Mouse (Mus musculus) kidney, postnatal 0 days (tissue): ENCODE measurements around the gene Agbl4. TPM values are rescaled to one million over a fixed set of nuclear protein-coding genes. Genes with fewer than 3 reads are reported as not detected.
A peak's percentile ranks its signal among the peaks of the same experiment; 100 is the strongest.

Source experiments
- ATAC-seq: fragments of 200-750 bp; cut with Nextera tagmentation; replicated peaks from 2 replicates; pipeline ENCODE4 v1.8.0; 2017; ENCODE audit warnings: low read depth, moderate number of reproducible peaks, moderate TSS enrichment, moderate library complexity; ENCODE audit not compliant: low FRiP score
- DNase-seq: peaks from one replicate; pipeline ENCODE4 v3.0.0-alpha.2; 2016; ENCODE audit warnings: low spot score
- H3K27ac ChIP-seq: fragments of 300-500 bp; sonication (generic); 2 replicates; pipeline ENCODE4 v1.5.1; 2014; ENCODE audit warnings: mild to moderate bottlenecking
- H3K27me3 ChIP-seq: fragments of 300-500 bp; sonication (generic); 2 replicates; pipeline ENCODE4 v1.6.1; 2014; ENCODE audit warnings: low read length, mixed read lengths; ENCODE audit not compliant: insufficient read depth
- H3K36me3 ChIP-seq: fragments of 300-500 bp; sonication (generic); 2 replicates; pipeline ENCODE4 v1.6.1; 2014; ENCODE audit warnings: low read length, mixed read lengths; ENCODE audit not compliant: insufficient read depth
- H3K4me1 ChIP-seq: fragments of 300-500 bp; sonication (generic); replicated peaks from 2 replicates; pipeline ENCODE4 v1.6.1; 2014; ENCODE audit warnings: antibody characterized with exemption, low read length, mixed read lengths; ENCODE audit not compliant: insufficient read depth
- H3K4me2 ChIP-seq: fragments of 300-500 bp; sonication (generic); 2 replicates; pipeline ENCODE4 v1.6.1; 2014; ENCODE audit warnings: mild to moderate bottlenecking, low read length, moderate library complexity, mixed read lengths
- H3K4me3 ChIP-seq: fragments of 300-500 bp; sonication (generic); replicated peaks from 2 replicates; pipeline ENCODE4 v1.5.1; 2014; ENCODE audit warnings: low read depth, low read length
- H3K9ac ChIP-seq: fragments of 300-500 bp; sonication (generic); 2 replicates; pipeline ENCODE4 v1.6.1; 2014; ENCODE audit warnings: low read depth, low read length
- H3K9me3 ChIP-seq: fragments of 300-500 bp; sonication (generic); replicated peaks from 2 replicates; pipeline ENCODE4 v1.6.1; 2016; ENCODE audit warnings: low read length, inconsistent platforms, mixed read lengths
- CTCF ChIP-seq: IDR thresholded peaks from 2 replicates; pipeline ENCODE4 v1.5.1; 2016; ENCODE audit warnings: antibody characterized with exemption, low read depth, mild to moderate bottlenecking, moderate library complexity
- WGBS: fragments of 180-500 bp; shearing (Covaris S2); extraction: QIAGEN DNeasy Blood & Tissue Kit; methylation state at CpG from one replicate; pipeline ENCODE4 v1.1.7; 2014; 5-methylcytosine and 5-hydroxymethylcytosine counted together
- polyA plus RNA-seq: library from polyadenylated mRNA; unstranded; fragments of >200 nt; fragmentation: Nextera tagmentation; extraction: Ambion mirVana; gene quantifications from 2 replicates; pipeline ENCODE4 v1.2.1, GENCODE M21; 2015

Agbl4 gene
- polyA plus RNA-seq, 1 experiment from 2014 or later: 0.28 TPM

DNA sequence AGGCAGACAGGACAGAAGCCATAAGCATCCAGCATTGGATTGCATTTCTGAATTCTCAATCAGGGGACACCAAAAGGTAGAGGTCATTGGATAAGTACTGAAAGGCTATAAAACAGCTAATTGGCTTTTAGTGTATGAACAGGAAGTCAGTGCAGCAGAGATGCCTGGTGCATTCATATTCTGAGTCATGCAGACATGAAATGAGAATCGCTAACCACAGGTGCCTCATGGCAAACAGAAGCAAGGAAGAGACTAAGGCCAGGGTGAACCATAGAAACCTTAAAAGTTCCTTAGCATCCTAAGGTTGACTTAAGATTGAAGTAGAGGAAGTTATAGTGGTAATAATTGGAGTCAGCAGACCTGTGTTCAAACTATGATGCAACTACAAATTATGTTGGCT is 687.9 kb downstream of the Agbl4 start:
- 89% methylated on average over 1 of the region's 1 CpGs for WGBS
- no peak for TF ChIP-seq CTCF
- Histone ChIP-seq H3K9me3 (no peaks in the 10 kb centered on the region), H3K27ac (no peak overlapping the region), H3K27me3 (no peaks in the 10 kb centered on the region), H3K4me3 (no peak overlapping the region), H3K4me2 (no peak overlapping the region), H3K9ac (no peak overlapping the region), H3K4me1 (no peaks in the 10 kb centered on the region), H3K36me3 (no peaks in the 10 kb centered on the region)
- ATAC-seq: no peak
- no peak for DNase-seq

DNA sequence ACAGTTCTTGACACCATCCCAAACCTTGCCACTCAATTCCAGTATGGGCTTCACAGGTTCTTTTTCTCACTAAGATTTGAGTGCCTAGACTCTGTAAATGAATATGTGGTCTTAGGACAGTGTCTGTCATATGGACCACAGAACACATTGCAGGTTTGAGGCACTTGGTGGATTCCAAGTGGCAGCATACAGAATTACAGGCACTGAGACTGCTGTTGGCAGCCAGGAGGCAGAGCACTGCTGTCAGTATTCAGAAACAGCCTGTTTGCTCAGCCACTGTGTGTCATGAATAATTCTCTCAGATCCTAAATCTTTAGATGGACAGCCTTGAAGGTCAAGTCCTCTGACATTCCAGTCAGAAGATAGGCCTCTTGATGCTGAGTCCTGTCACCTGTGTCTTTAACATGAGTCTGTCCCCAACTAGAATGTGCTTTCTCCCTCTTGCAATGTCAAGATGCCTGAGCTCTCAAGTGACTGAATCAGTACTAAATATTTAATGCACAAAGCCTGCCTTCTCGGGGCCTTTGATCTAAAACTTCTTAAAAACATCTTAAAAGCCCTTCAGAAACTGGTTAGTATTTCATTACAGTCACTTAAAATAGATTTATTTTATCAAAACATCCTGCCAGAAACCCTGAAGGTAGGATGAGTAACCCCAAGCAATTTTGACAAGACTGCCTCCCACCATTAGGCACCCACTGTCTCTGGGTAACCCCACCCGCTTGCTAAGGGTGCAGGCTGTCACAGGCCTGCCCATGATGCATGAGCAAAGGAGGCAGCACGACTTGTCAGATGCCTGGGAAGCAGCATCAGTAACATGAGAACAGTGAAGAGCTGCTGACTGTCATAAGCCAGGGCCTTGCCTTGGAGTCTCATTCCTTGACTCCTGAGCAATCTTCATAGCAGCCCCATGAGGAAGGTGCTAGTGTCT is 739.0 kb downstream of the Agbl4 start:
- Histone ChIP-seq H3K4me2 (no peak overlapping the region), H3K27ac (no peak overlapping the region), H3K9ac (no peak overlapping the region), H3K4me1 (no peaks in the 10 kb centered on the region), H3K4me3 (no peak overlapping the region), H3K36me3 (no peaks in the 10 kb centered on the region), H3K9me3 (no peaks in the 10 kb centered on the region), H3K27me3 (no peaks in the 10 kb centered on the region)
- peak; percentile 55; the same call in 1 of the 2 replicates for TF ChIP-seq CTCF
- ATAC-seq: no peak; the same call in 1 of the 2 replicates
- 22% methylated on average over 3 of the region's 3 CpGs for WGBS
- peak; percentile 45 for DNase-seq

DNA sequence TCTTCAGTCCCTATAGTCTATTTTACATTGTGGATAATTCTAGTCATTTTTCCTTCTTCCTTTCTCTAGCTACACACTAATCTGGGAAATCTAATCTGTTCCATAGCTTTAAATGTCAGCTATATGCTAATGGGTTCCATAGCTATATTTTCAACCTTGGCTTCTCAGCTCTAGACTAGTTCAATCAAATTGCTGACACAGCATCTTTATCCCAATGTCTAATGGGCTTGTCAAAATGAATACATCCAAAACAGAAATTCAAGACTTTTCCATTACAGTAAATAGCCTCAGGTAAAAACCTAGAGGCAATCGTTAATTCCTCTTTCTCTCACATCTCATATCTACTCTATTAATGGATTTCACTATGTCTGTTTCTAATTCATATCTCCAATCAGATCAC is 750.3 kb downstream of the Agbl4 start:
- no peak overlapping the region for H3K4me2 ChIP-seq
- H3K4me3 ChIP-seq: no peak overlapping the region
- H3K27me3 ChIP-seq: no peaks in the 10 kb centered on the region
- ATAC-seq (no peak), DNase-seq (no peak)
- H3K36me3 ChIP-seq: no peaks in the 10 kb centered on the region
- H3K4me1 ChIP-seq: no peaks in the 10 kb centered on the region
- no peak for TF ChIP-seq CTCF
- 92% methylated on average over 1 of the region's 1 CpGs for WGBS
- no peak overlapping the region for H3K9ac ChIP-seq
- H3K27ac ChIP-seq: no peak overlapping the region
- H3K9me3 ChIP-seq: no peaks in the 10 kb centered on the region

DNA sequence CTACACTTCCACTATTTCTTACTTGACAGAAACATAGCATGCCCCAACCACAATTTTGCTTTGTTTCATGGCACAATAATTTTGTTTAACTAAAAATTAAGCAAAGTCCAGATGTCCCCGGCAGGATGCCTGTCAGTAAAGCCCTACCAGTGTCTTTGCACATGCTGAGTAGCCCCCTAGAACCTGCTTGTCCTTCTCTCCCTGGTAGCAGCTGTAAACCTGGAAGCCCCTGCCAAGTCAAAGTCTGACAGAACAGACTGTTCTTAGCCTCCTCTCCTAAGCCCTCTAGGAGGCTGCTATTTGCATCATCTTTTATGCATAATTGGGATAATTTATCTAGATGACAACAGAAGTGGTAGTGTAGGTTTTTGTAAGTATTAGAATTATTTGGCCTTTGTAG is 758.4 kb downstream of the Agbl4 start:
- WGBS: 53% methylated on average over 1 of the region's 1 CpGs
- no peaks in the 10 kb centered on the region for H3K4me1 ChIP-seq
- no peaks in the 10 kb centered on the region for H3K27me3 ChIP-seq
- ATAC-seq (no peak), DNase-seq (no peak)
- TF ChIP-seq CTCF: no peak
- no peaks in the 10 kb centered on the region for H3K36me3 ChIP-seq
- no peak overlapping the region for H3K9ac ChIP-seq
- no peak overlapping the region for H3K4me3 ChIP-seq
- no peak overlapping the region for H3K27ac ChIP-seq
- H3K9me3 ChIP-seq: no peaks in the 10 kb centered on the region
- no peak overlapping the region for H3K4me2 ChIP-seq

DNA sequence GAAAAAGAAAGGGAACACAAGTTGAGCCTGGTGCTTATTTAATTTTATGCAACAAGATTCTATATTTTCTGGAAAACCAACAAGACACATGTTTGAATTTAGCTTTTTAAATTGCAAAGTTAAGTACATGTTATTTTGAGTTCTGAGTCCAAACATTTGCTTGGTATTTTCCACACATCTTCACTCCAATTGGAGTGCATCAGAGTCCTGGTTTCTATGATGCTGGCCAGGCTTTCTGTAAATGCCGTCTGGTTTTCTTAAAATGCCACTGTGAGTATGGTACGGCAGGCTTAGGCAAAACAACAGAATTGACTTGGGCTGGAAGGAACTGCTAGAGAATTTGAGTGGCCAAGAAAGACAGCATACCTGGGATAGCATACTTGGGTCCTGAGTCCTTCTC is 784.0 kb downstream of the Agbl4 start:
- H3K4me2 ChIP-seq: no peak overlapping the region
- no peak for TF ChIP-seq CTCF
- no peaks in the 10 kb centered on the region for H3K27me3 ChIP-seq
- H3K9me3 ChIP-seq: no peaks in the 10 kb centered on the region
- no peak overlapping the region for H3K27ac ChIP-seq
- ATAC-seq (no peak), DNase-seq (no peak)
- no peaks in the 10 kb centered on the region for H3K4me1 ChIP-seq
- no peak overlapping the region for H3K9ac ChIP-seq
- WGBS: 94% methylated on average over 2 of the region's 2 CpGs
- H3K4me3 ChIP-seq: no peak overlapping the region
- no peaks in the 10 kb centered on the region for H3K36me3 ChIP-seq

DNA sequence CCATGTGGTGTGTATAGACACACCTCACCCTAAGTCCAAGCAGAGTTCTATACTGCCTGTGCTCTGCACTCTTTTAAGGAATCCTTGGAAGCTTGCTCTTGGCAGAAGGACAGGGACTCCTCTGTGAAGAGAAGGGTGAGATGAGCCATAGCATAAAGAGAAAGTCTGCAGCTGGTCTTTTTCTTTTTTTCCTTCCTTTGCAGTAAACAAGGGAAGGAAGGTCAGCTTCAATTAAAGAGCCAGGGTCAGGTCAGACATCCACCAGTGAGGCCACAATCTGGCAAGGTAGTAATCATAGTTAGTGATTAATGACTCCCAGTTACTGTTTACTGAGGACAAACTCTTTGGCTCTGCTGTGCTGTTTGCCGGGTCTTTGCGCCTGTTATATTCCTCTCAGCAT is 802.6 kb downstream of the Agbl4 start:
- DNase-seq (peak; percentile 68), ATAC-seq (peak; percentile 80)
- Histone ChIP-seq H3K9me3 (no peaks in the 10 kb centered on the region), H3K9ac (no peak overlapping the region), H3K4me2 (no peak overlapping the region), H3K36me3 (no peaks in the 10 kb centered on the region), H3K27me3 (no peaks in the 10 kb centered on the region), H3K4me3 (no peak overlapping the region), H3K27ac (no peak overlapping the region), H3K4me1 (0 out of 2 replicates have a peak, but pooled peaks cover 5% of the 10 kb centered on the region)
- WGBS: 8% methylated on average over 2 of the region's 2 CpGs
- no peak for TF ChIP-seq CTCF
